Mouse (Mus musculus): ENCODE data around the gene Ddx39b. TPM values are rescaled to one million over a fixed set of nuclear protein-coding genes. Genes with fewer than 3 reads are reported as not detected.

Ddx39b gene
- polyA plus RNA-seq, 1 experiment from 2014 or later = 127 TPM

- H3K27ac ChIP-seq (ENCODE audit: low read depth, low read length) = 0 out of 2 replicates have a peak overlapping the region, but pooled peaks have one; percentile 28
- ATAC-seq = 0 out of 2 replicates have a peak, but pooled peaks have one; percentile 6
- peak overlapping the region; percentile 51 for H3K9ac ChIP-seq (ENCODE audit: low read depth, low read length)
- no peaks in the 10 kb centered on the region for H3K27me3 ChIP-seq (replicated peaks; ENCODE audit: control insufficient read depth, insufficient read depth, low read length)
- peaks cover 10% of the 10 kb centered on the region for H3K36me3 ChIP-seq (ENCODE audit: control insufficient read depth, insufficient read depth)
- TF ChIP-seq CTCF (IDR thresholded peaks at IDR 0.05; ENCODE audit: low read depth) = peak; percentile 89
- 7% methylated on average over 17 of the region's 17 CpGs for WGBS
- H3K4me3 ChIP-seq (ENCODE audit: low read depth, low read length) = peak overlapping the region; percentile 32
- peak overlapping the region; percentile 64 for H3K4me2 ChIP-seq (replicated peaks; ENCODE audit: low read depth)
- H3K4me1 ChIP-seq (replicated peaks; ENCODE audit: control insufficient read depth, insufficient read depth, low read length) = no peaks in the 10 kb centered on the region
- H3K9me3 ChIP-seq (ENCODE audit: control insufficient read depth) = no peaks in the 10 kb centered on the region
Observed at GRCm38 (mm10) chr17:35257824-35258491, 16.4 kb downstream of the Ddx39b start.

GRCm38 (mm10) chr17:35258492-35259478 lies 17.2 kb downstream of the Ddx39b start:
- no peak for ATAC-seq
- H3K4me1 ChIP-seq (replicated peaks; ENCODE audit: control insufficient read depth, insufficient read depth, low read length) = no peaks in the 10 kb centered on the region
- H3K9ac ChIP-seq (ENCODE audit: low read depth, low read length) = no peak overlapping the region
- no peak overlapping the region for H3K27ac ChIP-seq (ENCODE audit: low read depth, low read length)
- no peaks in the 10 kb centered on the region for H3K27me3 ChIP-seq (replicated peaks; ENCODE audit: control insufficient read depth, insufficient read depth, low read length)
- 49% methylated on average over 13 of the region's 14 CpGs for WGBS
- H3K36me3 ChIP-seq (ENCODE audit: control insufficient read depth, insufficient read depth) = peaks cover 2% of the 10 kb centered on the region; the same call in 1 of the 2 replicates
- TF ChIP-seq CTCF (IDR thresholded peaks at IDR 0.05; ENCODE audit: low read depth) = peak; percentile 27; the same call in 1 of the 2 replicates
- peak overlapping the region; percentile 64 for H3K4me2 ChIP-seq (replicated peaks; ENCODE audit: low read depth)
- no peaks in the 10 kb centered on the region for H3K9me3 ChIP-seq (ENCODE audit: control insufficient read depth)
- H3K4me3 ChIP-seq (ENCODE audit: low read depth, low read length) = peak overlapping the region; percentile 32; the same call in 1 of the 2 replicates

GRCm38 (mm10) chr17:35259621-35260020 lies 18.1 kb downstream of the Ddx39b start:
- 76% methylated on average over 4 of the region's 4 CpGs for WGBS
- no peaks in the 10 kb centered on the region for H3K9me3 ChIP-seq (ENCODE audit: control insufficient read depth)

GRCm38 (mm10) chr17:35261651-35262050 lies 20.1 kb downstream of the Ddx39b start:
- Histone ChIP-seq H3K4me2 (replicated peaks; ENCODE audit: low read depth) (no peak overlapping the region), H3K4me1 (replicated peaks; ENCODE audit: control insufficient read depth, insufficient read depth, low read length) (no peaks in the 10 kb centered on the region), H3K27me3 (replicated peaks; ENCODE audit: control insufficient read depth, insufficient read depth, low read length) (no peaks in the 10 kb centered on the region), H3K9ac (ENCODE audit: low read depth, low read length) (no peak overlapping the region), H3K4me3 (ENCODE audit: low read depth, low read length) (no peak overlapping the region), H3K27ac (ENCODE audit: low read depth, low read length) (no peak overlapping the region), H3K36me3 (ENCODE audit: control insufficient read depth, insufficient read depth) (peaks cover 8% of the 10 kb centered on the region; the same call in 1 of the 2 replicates), H3K9me3 (ENCODE audit: control insufficient read depth) (no peaks in the 10 kb centered on the region)
- no peak for TF ChIP-seq CTCF (IDR thresholded peaks at IDR 0.05; ENCODE audit: low read depth)
- no peak for ATAC-seq
- 73% methylated on average over 13 of the region's 13 CpGs for WGBS

More at GRCm38 (mm10) chr17:35259621-35260020, 18.1 kb downstream of the Ddx39b start:
- Histone ChIP-seq H3K9ac (ENCODE audit: low read depth, low read length) (no peak overlapping the region), H3K4me1 (replicated peaks; ENCODE audit: control insufficient read depth, insufficient read depth, low read length) (no peaks in the 10 kb centered on the region), H3K4me3 (ENCODE audit: low read depth, low read length) (no peak overlapping the region), H3K27ac (ENCODE audit: low read depth, low read length) (no peak overlapping the region), H3K27me3 (replicated peaks; ENCODE audit: control insufficient read depth, insufficient read depth, low read length) (no peaks in the 10 kb centered on the region), H3K36me3 (ENCODE audit: control insufficient read depth, insufficient read depth) (no peaks in the 10 kb centered on the region), H3K4me2 (replicated peaks; ENCODE audit: low read depth) (no peak overlapping the region)
- ATAC-seq = no peak
- no peak for TF ChIP-seq CTCF (IDR thresholded peaks at IDR 0.05; ENCODE audit: low read depth)

- under 1% methylated on average over 67 of the region's 73 CpGs for WGBS
- peak within 1 kb of the TSS; percentile 89 for H3K27ac ChIP-seq (ENCODE audit: low read depth, low read length)
Observed at GRCm38 (mm10) chr17:35262664-35263522, 21.3 kb downstream of the Ddx39b start, which contains the start of gene H2-D1. Gene H2-D1, plus strand, starts transcription at chr17:35262730.

More at GRCm38 (mm10) chr17:35262664-35263522, 21.3 kb downstream of the Ddx39b start, which contains the start of gene H2-D1:
- Histone ChIP-seq H3K9ac (ENCODE audit: low read depth, low read length) (peak within 1 kb of the TSS; percentile 68), H3K27me3 (replicated peaks; ENCODE audit: control insufficient read depth, insufficient read depth, low read length) (no peaks in the 10 kb centered on the region), H3K4me3 (ENCODE audit: low read depth, low read length) (peak within 1 kb of the TSS; percentile 84), H3K4me1 (replicated peaks; ENCODE audit: control insufficient read depth, insufficient read depth, low read length) (no peaks in the 10 kb centered on the region), H3K9me3 (ENCODE audit: control insufficient read depth) (no peaks in the 10 kb centered on the region), H3K36me3 (ENCODE audit: control insufficient read depth, insufficient read depth) (peaks cover 13% of the 10 kb centered on the region; the same call in 1 of the 2 replicates), H3K4me2 (replicated peaks; ENCODE audit: low read depth) (peak within 1 kb of the TSS; percentile 100)
- ATAC-seq = peak; percentile 95
- TF ChIP-seq CTCF (IDR thresholded peaks at IDR 0.05; ENCODE audit: low read depth) = no peak
